Mouse (Mus musculus) skeletal muscle tissue, adult 2 months (tissue): ENCODE measurements at regions not wholly inside any gene's neighbourhood (a gene's known extent, or its start where the extent isn't known, plus 50 kb on each side); places are given as distances from the start of the nearest gene placed in this dataset.
"Not testable (repeated sequence)": the region's sequence is repeated elsewhere in the genome, so short reads cannot be mapped to it uniquely, and the experiment has no call there.

ENCODE experiments used
- DNase-seq: peaks from one replicate; pipeline ENCODE4 v3.0.0-alpha.2; 2012; ENCODE audit warnings: low read depth, low spot score

DNA sequence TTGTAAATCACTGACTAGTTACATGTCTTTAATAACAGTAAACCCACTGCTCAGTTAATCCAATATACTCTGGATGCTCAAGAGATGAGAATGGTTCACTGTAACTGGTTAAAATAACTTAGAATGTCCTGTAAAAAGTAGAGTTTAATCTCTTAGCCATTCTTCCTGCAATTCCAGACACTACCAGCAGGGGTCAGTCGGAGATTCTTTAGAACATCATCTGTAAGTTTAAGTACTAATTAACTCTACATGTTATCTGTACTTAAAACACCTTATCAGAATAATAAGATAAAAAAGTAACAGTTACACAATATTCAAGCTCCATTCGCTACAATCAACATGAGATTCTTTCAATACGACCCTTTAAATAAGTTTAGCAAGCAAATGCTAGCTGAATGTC, 58.7 kb upstream of the Olig3 start:
- DNase-seq: no peak

- DNase-seq: no peak
Measured at GRCm38 (mm10) chr10:19295388-19296013, 60.8 kb upstream of the Olig3 start.

DNA sequence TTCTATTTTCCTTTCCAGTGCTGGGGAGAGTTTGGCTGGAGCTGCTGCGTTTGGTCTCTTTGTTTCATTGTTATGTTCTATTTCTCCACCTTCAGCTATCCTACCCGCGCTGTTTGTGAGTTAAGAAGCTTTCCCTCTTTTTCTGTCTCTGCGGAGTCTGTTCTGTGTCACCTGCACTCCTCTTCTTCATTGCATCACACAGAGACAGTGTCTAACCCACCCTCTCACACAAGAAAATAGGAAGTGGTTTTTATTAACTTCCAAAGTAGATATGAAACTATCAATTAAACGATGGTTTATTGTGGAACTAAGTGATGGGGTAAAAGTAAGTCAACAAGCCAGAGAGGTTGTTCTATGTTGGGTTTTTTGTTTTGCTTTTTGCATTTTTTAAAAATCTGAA, 64.9 kb upstream of the Olig3 start:
- DNase-seq: no peak

GRCm38 (mm10) chr10:19291039-19291438, 65.3 kb upstream of the Olig3 start:
- not testable (repeated sequence) for DNase-seq

DNA sequence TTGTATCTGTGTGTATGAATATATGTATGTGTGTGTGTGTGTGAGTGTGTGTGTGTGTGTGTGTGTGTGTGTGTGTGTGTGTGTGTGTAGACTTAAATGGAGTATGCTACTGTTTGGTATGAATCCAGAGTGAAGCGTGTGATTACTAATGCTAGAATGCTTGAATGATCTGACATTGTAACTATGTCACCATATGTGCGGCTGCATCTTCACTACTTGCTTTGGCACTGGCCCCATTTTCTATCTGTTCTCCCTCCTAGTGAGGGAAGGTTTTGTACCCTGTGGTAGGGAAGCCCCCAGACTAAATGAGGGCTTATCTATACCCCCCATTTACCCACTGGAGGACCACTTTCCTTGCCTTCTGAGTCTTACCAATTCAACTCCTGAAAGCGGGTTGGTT, 74.2 kb upstream of the Olig3 start:
- no peak for DNase-seq

- no peak for DNase-seq
Measured at GRCm38 (mm10) chr10:19281021-19281420, 75.3 kb upstream of the Olig3 start.

DNA sequence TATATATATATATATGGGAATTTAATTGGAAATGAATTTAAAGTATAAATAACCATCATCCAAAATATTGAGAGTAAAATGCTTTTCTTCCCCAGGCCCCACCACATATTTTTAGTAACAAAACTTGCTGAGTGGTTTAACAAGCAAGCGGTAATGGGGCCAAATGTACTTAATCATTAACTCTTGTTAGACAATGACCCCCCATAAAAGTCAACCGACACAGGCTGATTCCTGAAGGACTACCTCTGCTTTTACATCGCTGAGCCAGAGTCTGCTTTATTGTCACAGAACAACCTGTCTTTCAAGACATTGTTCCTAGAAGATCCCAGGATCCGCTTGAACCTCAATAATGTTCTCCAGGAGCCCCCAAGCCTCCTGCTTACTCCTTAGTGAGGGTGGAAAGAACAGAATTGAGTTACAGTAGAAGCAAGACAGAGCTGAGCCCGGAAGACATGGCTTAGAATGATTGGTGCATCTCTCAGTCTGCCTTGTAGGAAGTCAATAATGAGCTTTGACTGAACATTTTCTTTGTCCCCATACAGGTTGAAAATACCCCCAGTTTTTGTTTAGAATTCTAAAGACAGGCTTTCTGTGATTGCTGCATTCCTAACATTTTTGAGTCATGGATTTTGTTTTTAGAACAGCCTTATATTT, 78.0 kb upstream of the Olig3 start:
- no peak for DNase-seq

GRCm38 (mm10) chr10:19277103-19277827, 79.1 kb upstream of the Olig3 start:
- DNase-seq: no peak

DNA sequence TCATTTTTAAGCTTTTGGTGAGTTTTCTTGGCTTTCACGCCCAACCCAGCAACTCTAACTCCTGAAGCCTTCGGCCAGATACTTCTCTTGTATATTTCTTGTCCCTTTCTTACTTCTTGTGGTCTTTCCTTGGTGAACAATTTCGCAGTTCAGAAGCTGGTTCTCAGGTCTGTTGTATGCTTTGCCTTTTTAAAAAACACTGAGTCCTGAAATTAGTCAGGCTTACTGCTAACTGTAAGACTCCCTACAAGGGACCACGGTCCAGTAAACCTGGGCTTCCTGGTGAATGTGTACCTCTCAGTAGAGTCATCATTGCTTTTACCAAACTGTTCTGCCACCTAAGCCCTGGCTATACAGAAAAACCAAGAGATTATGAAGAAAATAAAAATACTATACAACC, 81.3 kb upstream of the Olig3 start:
- no peak for DNase-seq

DNA sequence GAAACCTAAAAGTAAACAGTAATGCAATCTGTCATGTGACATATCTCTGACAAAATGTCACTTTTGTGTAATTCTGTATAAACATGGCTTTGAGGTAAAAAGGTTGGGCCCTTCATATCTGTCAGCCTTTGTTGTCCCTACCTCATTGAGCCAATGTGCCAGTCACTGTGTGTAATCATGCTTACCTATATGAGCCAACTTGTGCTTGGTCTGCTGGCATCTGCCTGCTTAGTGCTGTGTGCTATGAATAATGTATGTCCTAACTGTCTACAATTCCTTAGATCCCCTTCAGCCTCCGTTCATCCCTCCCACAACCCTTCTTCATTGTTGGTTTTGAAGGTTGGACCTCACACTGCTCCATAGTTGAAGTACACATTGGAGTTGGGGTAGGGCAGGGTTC, 86.9 kb upstream of the Olig3 start:
- DNase-seq: no peak

DNA sequence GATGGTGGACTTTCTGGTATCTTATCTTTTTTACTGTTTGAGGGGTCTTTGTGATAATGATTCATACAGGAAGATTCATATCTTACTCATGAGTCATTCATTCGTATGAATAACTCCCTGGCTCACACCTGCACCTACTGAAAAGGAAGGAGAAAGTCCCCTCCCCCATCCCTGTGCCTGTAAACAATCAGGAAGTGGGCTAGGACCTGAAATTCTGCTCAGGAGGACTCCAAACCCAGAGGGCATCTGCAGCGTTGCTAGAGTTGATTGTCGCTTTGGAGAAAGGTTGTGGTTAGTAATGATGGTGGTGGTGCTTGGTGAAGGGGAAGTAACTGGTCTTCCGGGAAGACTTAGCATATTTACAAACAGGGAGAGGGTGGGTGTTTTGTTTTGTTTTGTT, 88.3 kb upstream of the Olig3 start:
- DNase-seq: no peak

DNA sequence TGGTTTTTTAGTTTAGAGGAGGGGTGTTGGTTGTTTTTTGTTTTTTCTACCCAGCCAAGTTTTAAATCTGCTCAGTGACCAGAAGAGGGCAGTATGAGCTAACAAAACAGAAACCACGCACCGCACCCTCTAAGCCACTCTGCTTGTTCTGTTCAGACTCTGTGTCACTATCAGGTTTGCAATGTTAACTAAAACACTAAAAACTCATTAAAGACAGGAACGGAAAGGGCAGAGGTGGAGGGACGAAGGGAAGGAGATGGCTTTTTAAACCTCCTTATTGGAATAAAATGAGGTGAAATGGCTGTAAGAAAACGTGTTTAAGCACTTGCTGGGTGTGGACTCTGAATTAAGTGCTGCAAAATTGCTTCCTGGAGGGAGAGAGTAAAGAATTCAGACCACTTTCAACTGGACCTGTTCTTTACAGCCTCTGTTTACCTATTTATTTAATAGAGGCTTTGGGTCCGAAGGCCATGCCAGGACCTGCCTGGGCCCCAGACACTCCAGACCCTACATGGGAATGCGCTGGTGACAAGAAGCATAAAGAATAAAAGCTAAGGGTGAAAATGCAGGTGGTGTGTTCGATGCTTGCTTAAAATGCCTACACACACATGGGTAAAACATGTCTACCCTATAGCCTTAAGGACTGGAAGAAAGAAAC, 116.1 kb upstream of the Olig3 start:
- DNase-seq: peak; percentile 39

- no peak for DNase-seq
Measured at GRCm38 (mm10) chr10:19216240-19216639, 140.1 kb upstream of the Olig3 start.

GRCm38 (mm10) chr10:19209751-19210150, 146.6 kb upstream of the Olig3 start:
- no peak for DNase-seq

- no peak for DNase-seq
Measured at GRCm38 (mm10) chr10:19208101-19208722, 148.1 kb upstream of the Olig3 start.

DNA sequence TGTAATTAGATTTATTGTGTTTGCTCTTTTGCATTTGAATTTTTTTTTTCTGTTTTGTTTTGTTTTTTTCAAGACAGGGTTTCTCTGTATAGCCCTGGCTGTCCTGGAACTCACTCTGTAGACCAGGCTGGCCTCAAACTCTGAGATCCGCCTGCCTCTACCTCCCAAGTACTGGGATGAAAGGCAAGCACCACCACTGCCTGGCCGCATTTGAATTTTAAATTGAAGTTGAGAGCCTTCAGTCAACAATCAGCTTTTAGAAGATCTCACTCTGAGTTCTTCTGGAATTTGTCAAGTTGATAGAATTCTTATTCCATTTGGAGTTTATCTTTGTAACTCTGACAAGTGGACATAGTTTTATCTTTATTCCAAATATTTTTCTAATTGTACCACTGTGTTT, 148.8 kb upstream of the Olig3 start:
- DNase-seq: no peak

GRCm38 (mm10) chr10:19200311-19200710, 156.0 kb upstream of the Olig3 start:
- DNase-seq: no peak

DNA sequence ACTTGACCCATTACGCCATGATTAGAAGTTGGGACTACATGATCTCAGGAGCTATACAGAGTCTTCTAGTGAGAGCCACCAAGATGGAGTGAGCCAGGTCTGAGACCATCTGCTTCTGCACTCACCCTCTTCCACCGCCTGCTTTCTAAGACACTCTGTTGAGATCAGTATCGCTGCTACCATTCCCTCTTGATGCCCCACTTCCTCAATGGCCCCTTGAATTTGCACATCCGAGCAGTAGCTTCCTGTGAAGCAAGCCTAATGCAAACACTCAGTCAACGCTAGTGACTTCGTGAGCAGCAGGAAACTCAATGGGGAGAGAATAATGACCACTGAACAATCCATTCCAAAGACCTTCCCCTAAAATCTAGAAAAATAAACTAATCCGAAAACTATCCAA, 160.7 kb upstream of the Olig3 start:
- no peak for DNase-seq

DNA sequence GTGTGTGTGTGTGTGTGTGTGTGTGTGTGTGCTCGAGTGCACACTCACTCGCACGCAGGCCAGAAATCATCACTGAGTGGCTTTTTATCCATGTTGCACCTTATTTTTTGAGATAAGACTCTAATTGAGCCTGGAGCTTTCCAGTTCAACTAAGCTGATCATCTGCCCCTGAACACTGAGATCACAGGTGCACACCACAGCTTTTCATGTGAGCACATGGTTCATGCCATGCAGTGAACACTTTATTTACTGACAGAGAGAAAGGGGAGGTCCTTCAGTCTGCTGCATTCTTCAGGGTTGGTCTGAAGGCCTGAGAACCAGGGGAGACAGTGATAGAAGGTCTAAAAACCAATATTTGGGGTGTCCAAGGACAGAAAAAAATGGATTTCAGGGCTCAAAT, 161.7 kb upstream of the Olig3 start:
- no peak for DNase-seq

- DNase-seq: no peak
Measured at GRCm38 (mm10) chr10:19192971-19193758, 163.2 kb upstream of the Olig3 start.

DNA sequence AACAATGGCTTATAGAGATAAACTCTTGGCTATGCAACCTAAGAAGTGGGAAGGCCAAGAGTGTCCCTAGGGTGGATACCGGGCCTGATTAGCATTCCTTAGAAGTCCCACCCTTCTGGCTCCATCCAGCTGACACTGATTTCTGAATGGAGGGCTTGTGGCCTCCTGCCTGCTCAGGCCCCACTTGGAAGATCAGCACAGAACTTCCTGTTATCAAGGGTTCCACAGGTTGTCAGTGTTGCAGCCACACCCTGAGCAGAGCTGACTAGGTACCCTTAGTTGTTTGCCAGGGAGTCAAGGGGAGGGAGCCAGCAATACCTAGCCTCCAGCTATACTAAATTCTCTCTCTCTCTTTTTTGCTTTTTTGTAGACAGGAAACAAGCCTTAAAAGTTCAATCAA, 164.1 kb upstream of the Olig3 start:
- no peak for DNase-seq
